Mouse (Mus musculus) adipocyte (in vitro differentiated cells): ENCODE results near the gene Fam160a1.

ENCODE experiments used
- DNase-seq: peaks from one replicate; pipeline ENCODE4 v3.0.0-alpha.2; 2016; ENCODE audit warnings: low spot score

Gene Fam160a1

GRCm38 (mm10) chr3:85633733-85634132 is 183.4 kb downstream of the Fam160a1 start:
- DNase-seq: no peak

DNA sequence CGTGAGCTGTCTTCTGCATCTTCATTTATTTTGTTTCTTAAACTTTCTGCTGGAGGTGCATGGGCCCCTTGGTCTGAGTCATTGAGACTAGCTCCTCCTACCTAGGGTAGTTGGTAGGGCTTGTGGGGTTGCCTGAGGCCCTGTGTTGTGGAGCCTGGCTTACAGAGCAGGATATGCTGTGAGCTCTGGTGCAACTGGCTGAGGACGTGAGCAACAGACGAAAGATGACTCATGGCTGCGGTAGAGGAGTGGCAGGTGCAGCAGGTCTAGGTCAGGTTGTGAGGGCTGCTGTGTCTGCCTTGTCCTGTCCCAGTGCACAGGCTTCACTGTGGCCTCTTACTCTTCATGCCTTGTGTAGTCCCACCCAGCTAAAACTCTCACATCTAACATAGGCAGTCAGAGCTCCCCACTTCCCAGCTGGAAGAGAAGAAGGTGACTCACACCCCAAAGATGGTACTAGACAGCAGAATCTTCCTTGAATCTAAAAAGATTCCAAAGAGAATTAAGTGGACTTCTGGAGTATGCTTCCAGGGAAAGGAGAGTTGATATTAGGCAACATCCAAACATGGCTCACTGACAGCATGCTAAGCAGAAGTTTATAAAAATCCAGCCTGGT is 187.1 kb downstream of the Fam160a1 start:
- DNase-seq: no peak

- DNase-seq: no peak
Measured at GRCm38 (mm10) chr3:85619751-85620150, 197.3 kb downstream of the Fam160a1 start.

DNA sequence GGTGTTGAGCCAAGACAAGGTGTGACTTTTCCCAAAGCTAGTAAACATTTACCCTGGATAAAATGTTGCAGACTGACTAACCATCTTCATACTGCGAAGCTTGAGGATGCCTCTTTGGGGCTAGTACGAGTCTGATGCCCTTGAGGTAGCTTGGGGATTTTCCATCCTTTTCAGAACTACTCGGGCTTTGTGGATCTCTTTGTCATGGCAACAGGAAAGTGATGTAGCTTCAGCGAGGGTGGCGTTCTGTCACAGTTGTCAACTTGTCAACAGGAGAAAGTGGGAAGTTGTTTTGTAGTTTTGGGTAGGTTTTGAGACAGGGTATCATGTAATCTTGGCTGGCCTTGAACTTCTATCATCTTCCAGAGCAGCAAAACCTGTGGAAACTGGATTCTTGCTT is 197.7 kb downstream of the Fam160a1 start:
- DNase-seq: no peak

DNA sequence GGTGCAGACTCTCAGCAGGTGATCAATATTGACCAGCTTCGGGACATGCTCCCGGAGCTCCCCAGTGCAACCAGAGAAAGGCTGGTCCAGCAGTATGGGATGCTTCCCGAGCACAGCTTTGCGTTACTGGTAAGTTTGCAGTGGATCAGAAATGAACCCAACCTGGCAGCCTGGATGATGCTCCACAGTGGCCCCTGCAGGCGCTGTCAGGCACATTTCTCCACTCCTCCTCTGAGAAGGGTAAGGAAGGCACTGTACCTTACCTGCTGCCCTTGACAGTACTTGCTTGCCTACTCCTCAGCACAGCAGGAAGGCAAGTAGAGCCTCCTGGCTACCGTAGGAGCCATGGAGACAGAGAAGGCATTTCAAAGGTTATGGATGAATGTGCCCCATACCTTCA is 198.2 kb downstream of the Fam160a1 start:
- DNase-seq: no peak

GRCm38 (mm10) chr3:85616389-85616788 is 200.7 kb downstream of the Fam160a1 start:
- no peak for DNase-seq
